Comparison of ENCODE assay signal across 8 mouse cellular contexts in genomic region chr8:123783525-123784249, GRCm38 (mm10). TPM values are rescaled to one million over a fixed set of nuclear protein-coding genes. Genes with fewer than 3 reads are reported as not detected.
A peak's percentile ranks its signal among the peaks of the same experiment; 100 is the strongest.
DNase-seq lines count a peak whose midpoint lies in the region; ATAC-seq and TF ChIP-seq lines count a peak whose summit lies in the region.

No protein-coding gene starts in this region.

- 12% methylated on average over 6 of the region's 6 CpGs for WGBS in spleen, adult 2 months
- WGBS in embryonic facial prominence, embryonic 11.5 days = 12% methylated on average over 6 of the region's 6 CpGs
- whole genome bisulfite sequencing in limb, embryonic 11.5 days = 12% methylated on average over 6 of the region's 6 CpGs
- WGBS in midbrain, embryonic 13.5 days = 7% methylated on average over 6 of the region's 6 CpGs
- WGBS in stomach, embryonic 16.5 days = 7% methylated on average over 6 of the region's 6 CpGs

- no peak overlapping the region for H3K27ac ChIP-seq in spleen, adult 2 months (ENCODE audit: insufficient read depth, low read length)
- H3K27ac ChIP-seq in embryonic facial prominence, embryonic 11.5 days (replicated peaks; ENCODE audit: low read depth, low read length) = no peak overlapping the region
- H3K27ac ChIP-seq in limb, embryonic 11.5 days (replicated peaks; ENCODE audit: low read depth, low read length) = no peak overlapping the region
- H3K27ac ChIP-seq in midbrain, embryonic 13.5 days = no peak overlapping the region
- H3K27ac ChIP-seq in stomach, embryonic 16.5 days (ENCODE audit: low read length) = no peak overlapping the region

- TF ChIP-seq CTCF in spleen, adult 2 months (IDR thresholded peaks at IDR 0.05; ENCODE audit: extremely low read depth, insufficient read depth, insufficient read length, insufficient replicate concordance) = peak; percentile 18; the same call in 1 of the 2 replicates

- TF ChIP-seq POLR2A in spleen, adult 2 months (IDR thresholded peaks at IDR 0.05; ENCODE audit: low read depth, low read length) = no peak

- DNase-seq in spleen, adult 2 months (ENCODE audit: low read depth in 1 of 2, low spot score in 2 of 2) = peak in 1 of 2 experiments; percentile 6
- no peak for DNase-seq in spleen, adult 12 weeks (ENCODE audit: low spot score)
- peak; percentile 91 for DNase-seq in embryonic facial prominence, embryonic 11.5 days (ENCODE audit: low spot score)
- DNase-seq in heart, adult 11 months = peak; percentile 95
- peak; percentile 52 for DNase-seq in kidney, adult 11 months
- DNase-seq in limb, embryonic 11.5 days (ENCODE audit: low spot score) = peak; percentile 90

- H3K9ac ChIP-seq in embryonic facial prominence, embryonic 11.5 days (replicated peaks; ENCODE audit: low read length) = no peak overlapping the region
- no peak overlapping the region for H3K9ac ChIP-seq in limb, embryonic 11.5 days (ENCODE audit: low read length)
- H3K9ac ChIP-seq in midbrain, embryonic 13.5 days (replicated peaks) = no peak overlapping the region
- 0 out of 2 replicates have a peak overlapping the region, but pooled peaks have one; percentile 34 for H3K9ac ChIP-seq in stomach, embryonic 16.5 days (ENCODE audit: low read length)

- H3K36me3 ChIP-seq in spleen, adult 2 months (ENCODE audit: control insufficient read depth, insufficient read depth, low read length) = no peaks in the 10 kb centered on the region
- no peaks in the 10 kb centered on the region for H3K36me3 ChIP-seq in embryonic facial prominence, embryonic 11.5 days (replicated peaks; ENCODE audit: control insufficient read depth, insufficient read depth, low read depth, low read length)
- no peaks in the 10 kb centered on the region for H3K36me3 ChIP-seq in limb, embryonic 11.5 days (ENCODE audit: control insufficient read depth, insufficient read depth, low read length)
- no peaks in the 10 kb centered on the region for H3K36me3 ChIP-seq in midbrain, embryonic 13.5 days
- H3K36me3 ChIP-seq in stomach, embryonic 16.5 days (ENCODE audit: control insufficient read depth, insufficient read depth, low read length) = no peaks in the 10 kb centered on the region

- no peak overlapping the region for H3K4me3 ChIP-seq in spleen, adult 2 months (ENCODE audit: extremely low read depth, insufficient read depth, insufficient read length)
- H3K4me3 ChIP-seq in embryonic facial prominence, embryonic 11.5 days (ENCODE audit: low read depth, low read length) = no peak overlapping the region
- no peak overlapping the region for H3K4me3 ChIP-seq in limb, embryonic 11.5 days (ENCODE audit: low read depth, low read length)
- no peak overlapping the region for H3K4me3 ChIP-seq in midbrain, embryonic 13.5 days (replicated peaks)
- H3K4me3 ChIP-seq in stomach, embryonic 16.5 days (replicated peaks; ENCODE audit: low read length) = no peak overlapping the region

- H3K27me3 ChIP-seq in spleen, adult 2 months (ENCODE audit: control insufficient read depth, insufficient read depth, low read length) = no peaks in the 10 kb centered on the region
- no peaks in the 10 kb centered on the region; the same call in 1 of the 2 replicates for H3K27me3 ChIP-seq in embryonic facial prominence, embryonic 11.5 days (ENCODE audit: control insufficient read depth, insufficient read depth, low read length)
- no peaks in the 10 kb centered on the region for H3K27me3 ChIP-seq in limb, embryonic 11.5 days (ENCODE audit: control insufficient read depth, insufficient read depth, low read length)
- H3K27me3 ChIP-seq in midbrain, embryonic 13.5 days = 0 out of 2 replicates have a peak, but pooled peaks cover 3% of the 10 kb centered on the region
- no peaks in the 10 kb centered on the region for H3K27me3 ChIP-seq in stomach, embryonic 16.5 days (ENCODE audit: control insufficient read depth, insufficient read depth, low read length)

- no peaks in the 10 kb centered on the region for H3K9me3 ChIP-seq in embryonic facial prominence, embryonic 11.5 days (replicated peaks; ENCODE audit: control insufficient read depth, low read length)
- no peaks in the 10 kb centered on the region for H3K9me3 ChIP-seq in limb, embryonic 11.5 days (ENCODE audit: control insufficient read depth, low read length)
- no peaks in the 10 kb centered on the region for H3K9me3 ChIP-seq in midbrain, embryonic 13.5 days
- no peaks in the 10 kb centered on the region for H3K9me3 ChIP-seq in stomach, embryonic 16.5 days (replicated peaks; ENCODE audit: control insufficient read depth, low read length)

- H3K4me2 ChIP-seq in embryonic facial prominence, embryonic 11.5 days (ENCODE audit: low read depth, low read length) = no peak overlapping the region
- H3K4me2 ChIP-seq in limb, embryonic 11.5 days (ENCODE audit: low read depth, severe bottlenecking) = no peak overlapping the region
- H3K4me2 ChIP-seq in midbrain, embryonic 13.5 days (replicated peaks) = no peak overlapping the region
- no peak overlapping the region for H3K4me2 ChIP-seq in stomach, embryonic 16.5 days (ENCODE audit: low read depth, low read length)

- ATAC-seq in embryonic facial prominence, embryonic 11.5 days (replicated peaks; ENCODE audit: insufficient number of reproducible peaks, low FRiP score, low TSS enrichment, low read depth) = peak; percentile 80
- peak; percentile 64; the same call in 1 of the 2 replicates for ATAC-seq in limb, embryonic 11.5 days (ENCODE audit: insufficient number of reproducible peaks, low FRiP score, low TSS enrichment, low read depth)
- peak; percentile 95 for ATAC-seq in midbrain, embryonic 13.5 days
- ATAC-seq in stomach, embryonic 16.5 days (ENCODE audit: insufficient read depth, low FRiP score) = peak; percentile 82

- H3K4me1 ChIP-seq in spleen, adult 2 months (ENCODE audit: control insufficient read depth, insufficient read depth, insufficient read length) = no peaks in the 10 kb centered on the region
- no peaks in the 10 kb centered on the region for H3K4me1 ChIP-seq in embryonic facial prominence, embryonic 11.5 days (ENCODE audit: control insufficient read depth, insufficient read depth, low read length)
- H3K4me1 ChIP-seq in limb, embryonic 11.5 days (ENCODE audit: control insufficient read depth, insufficient read depth, low read length) = peaks cover 7% of the 10 kb centered on the region; the same call in 1 of the 2 replicates
- H3K4me1 ChIP-seq in midbrain, embryonic 13.5 days (replicated peaks) = peaks cover 12% of the 10 kb centered on the region
- H3K4me1 ChIP-seq in stomach, embryonic 16.5 days (ENCODE audit: control insufficient read depth, insufficient read depth, low read length) = peaks cover 21% of the 10 kb centered on the region; the same call in 1 of the 2 replicates

RNA-seq across cellular contexts. Expression of gene Rab4a, which starts 22.1 kb away (rescaled TPM):
- polyA plus RNA-seq in spleen, adult 2 months (2012; rRNA removed) = 4.2 and 4.8 TPM in 2 replicates
- polyA plus RNA-seq in embryonic facial prominence, embryonic 11.5 days (2014; fragmentation: Nextera tagmentation; extraction: Ambion mirVana) = 56.7 and 57.3 TPM in 2 replicates
- 54.6 and 54.8 TPM in 2 replicates for polyA plus RNA-seq in limb, embryonic 11.5 days (2014; fragmentation: Nextera tagmentation; extraction: Ambion mirVana)
- polyA plus RNA-seq in midbrain, embryonic 13.5 days (2015; fragmentation: Nextera tagmentation; extraction: Ambion mirVana) = 64.0 and 65.7 TPM in 2 replicates
- 42.2 and 44.4 TPM in 2 replicates for polyA plus RNA-seq in stomach, embryonic 16.5 days (2015; fragmentation: Nextera tagmentation; extraction: Ambion mirVana)
